Mouse (Mus musculus) neutrophil, adult 5-6 weeks (primary cell): Measurements from ENCODE around the gene Gdpd3. TPM values are rescaled to one million over a fixed set of nuclear protein-coding genes. Genes with fewer than 3 reads are reported as not detected.
"Not testable (repeated sequence)": the region's sequence is repeated elsewhere in the genome, so short reads cannot be mapped to it uniquely, and the experiment has no call there.

Source experiments
- ATAC-seq: fragments of 151-379, 151-347 bp; 2 replicates; pipeline ENCODE4 v1.8.0; 2017; ENCODE audit warnings: mild to moderate bottlenecking, moderate TSS enrichment; ENCODE audit not compliant: insufficient number of reproducible peaks, poor library complexity, low FRiP score, severe bottlenecking; ENCODE audit errors: extremely low read depth
- total RNA-seq: library from RNA; stranded (forward); fragments of 200-1000 nt; gene quantifications from 2 replicates; pipeline ENCODE4 v1.2.3, GENCODE M21; 2017

Gene Gdpd3
- total RNA-seq, 1 experiment from 2014 or later = 25.8 TPM

- ATAC-seq = peak; percentile 92
Measured at GRCm38 (mm10) chr7:126759050-126759671, 7.0 kb upstream of the Gdpd3 start, which contains the start of gene Mapk3. Mapk3 (plus strand) TSS chr7:126759601.

GRCm38 (mm10) chr7:126759672-126760390 lies 6.3 kb upstream of the Gdpd3 start:
- no peak for ATAC-seq

- no peak for ATAC-seq
Measured at GRCm38 (mm10) chr7:126760391-126760802, 5.7 kb upstream of the Gdpd3 start.

- ATAC-seq = no peak
Measured at GRCm38 (mm10) chr7:126760956-126761355, 5.2 kb upstream of the Gdpd3 start.

- no peak for ATAC-seq
Measured at GRCm38 (mm10) chr7:126761529-126762067, 4.5 kb upstream of the Gdpd3 start.

- ATAC-seq = no peak
Measured at GRCm38 (mm10) chr7:126762471-126763008, 3.6 kb upstream of the Gdpd3 start.

GRCm38 (mm10) chr7:126765540-126765939 lies 594 bp upstream of the Gdpd3 start:
- no peak for ATAC-seq

- no peak for ATAC-seq
Measured at GRCm38 (mm10) chr7:126767001-126767400, 867 bp downstream of the Gdpd3 start.

GRCm38 (mm10) chr7:126770784-126771183 lies 4.7 kb downstream of the Gdpd3 start:
- peak; percentile 73 for ATAC-seq

GRCm38 (mm10) chr7:126773351-126773750 lies 7.2 kb downstream of the Gdpd3 start:
- ATAC-seq = no peak

- ATAC-seq = no peak
Measured at GRCm38 (mm10) chr7:126774463-126774862, 8.3 kb downstream of the Gdpd3 start.

- no peak for ATAC-seq
Measured at GRCm38 (mm10) chr7:126775185-126775977, 9.2 kb downstream of the Gdpd3 start.

- ATAC-seq = no peak
Measured at GRCm38 (mm10) chr7:126775978-126776234, 9.8 kb downstream of the Gdpd3 start.

GRCm38 (mm10) chr7:126776598-126777057 lies 10.5 kb downstream of the Gdpd3 start, which contains the start of gene Ypel3:
Ypel3 (plus strand) TSS chr7:126776955.
- ATAC-seq = peak; percentile 90

- no peak for ATAC-seq
Measured at GRCm38 (mm10) chr7:126777476-126777875, 11.3 kb downstream of the Gdpd3 start.

- ATAC-seq = no peak
Measured at GRCm38 (mm10) chr7:126778147-126778546, 12.0 kb downstream of the Gdpd3 start.

- ATAC-seq = not testable (repeated sequence)
Measured at GRCm38 (mm10) chr7:126779101-126779500, 13.0 kb downstream of the Gdpd3 start.

- peak; percentile 35 for ATAC-seq
Measured at GRCm38 (mm10) chr7:126779983-126780970, 14.1 kb downstream of the Gdpd3 start.
